Mouse (Mus musculus): ENCODE measurements around the gene Hoxb4. TPM values are rescaled to one million over a fixed set of nuclear protein-coding genes. Genes with fewer than 3 reads are reported as not detected.

Gene Hoxb4
- 1.3 to 2.5 TPM (median 1.6 TPM) in 4 replicates for total RNA-seq (2023)

GRCm38 (mm10) chr11:96317608-96318367 is at the start of gene Hoxb4:
TSS of gene Hoxb4 (plus strand) at chr11:96318267.

GRCm38 (mm10) chr11:96270996-96271540 is 47.0 kb upstream of the Hoxb4 start, which contains the start of gene Hoxb9:
TSS of gene Hoxb9 (plus strand) at chr11:96271457.

GRCm38 (mm10) chr11:96281855-96282570 is 36.1 kb upstream of the Hoxb4 start, which contains the start of gene Hoxb8:
TSS of gene Hoxb8 (plus strand) at chr11:96281905.

GRCm38 (mm10) chr11:96285771-96286738 is 32.0 kb upstream of the Hoxb4 start, which contains the start of gene Hoxb7:
TSS of gene Hoxb7 (plus strand) at chr11:96286623.

GRCm38 (mm10) chr11:96291681-96292564 is 26.1 kb upstream of the Hoxb4 start, which contains the start of gene Hoxb6:
TSS of gene Hoxb6 (plus strand) at chr11:96292476.

GRCm38 (mm10) chr11:96303151-96304099 is 14.6 kb upstream of the Hoxb4 start, which contains the start of gene Hoxb5:
TSS of gene Hoxb5 (plus strand) at chr11:96303336.

GRCm38 (mm10) chr11:96323154-96323553 is 5.1 kb downstream of the Hoxb4 start, which contains the start of gene Hoxb3:
TSS of gene Hoxb3 (plus strand) at chr11:96323326.

GRCm38 (mm10) chr11:96350341-96350624 is 32.2 kb downstream of the Hoxb4 start, which contains the start of gene Hoxb2:
TSS of gene Hoxb2 (plus strand) at chr11:96350525.

GRCm38 (mm10) chr11:96365441-96366091 is 47.5 kb downstream of the Hoxb4 start, which contains the start of gene Hoxb1:
TSS of gene Hoxb1 (plus strand) at chr11:96365752.

Other genes with a start within 250 kb of the Hoxb4 start
- gene Atp5g1, start 242.6 kb upstream of the Hoxb4 start, total RNA-seq (2023): 90.4 to 106 TPM (median 95.4 TPM) in 4 replicates
- gene Calcoco2, start 206.3 kb upstream of the Hoxb4 start, total RNA-seq (2023): not detected in 4 replicates
- not detected in 4 replicates for gene Ttll6, start 184.5 kb upstream of the Hoxb4 start, total RNA-seq (2023)
- gene Hoxb13, start 124.0 kb upstream of the Hoxb4 start, total RNA-seq (2023): not detected in 4 replicates
- gene Hoxb9, start 46.8 kb upstream of the Hoxb4 start, total RNA-seq (2023): not detected in 4 replicates
- gene Hoxb8, start 36.4 kb upstream of the Hoxb4 start, total RNA-seq (2023): not detected in 4 replicates
- not detected in 4 replicates for gene Hoxb7, start 31.6 kb upstream of the Hoxb4 start, total RNA-seq (2023)
- not detected in 4 replicates for gene Hoxb6, start 25.8 kb upstream of the Hoxb4 start, total RNA-seq (2023)
- not detected in 4 replicates for gene Hoxb5, start 14.9 kb upstream of the Hoxb4 start, total RNA-seq (2023)
- gene Hoxb3, start 5.1 kb downstream of the Hoxb4 start, total RNA-seq (2023): 0.38 to 0.43 TPM in 2 of 4 replicates, not detected in the others
- gene Hoxb2, start 32.3 kb downstream of the Hoxb4 start, total RNA-seq (2023): not detected in 4 replicates
- not detected in 4 replicates for gene Hoxb1, start 47.5 kb downstream of the Hoxb4 start, total RNA-seq (2023)
- 2.1 to 4.0 TPM (median 3.1 TPM) in 4 replicates for gene Skap1, start 146.3 kb downstream of the Hoxb4 start, total RNA-seq (2023)

All from B cell, adult 62 days (primary cell).